Mouse (Mus musculus) bone marrow, adult 2 months (tissue): ENCODE measurements around the gene 3425401B19Rik. TPM values are rescaled to one million over a fixed set of nuclear protein-coding genes. Genes with fewer than 3 reads are reported as not detected.

Experiments
- H3K27ac ChIP-seq: fragments of 200-500 bp; 2 replicates; pipeline ENCODE4 v1.5.1; 2012; ENCODE audit warnings: low read depth, mild to moderate bottlenecking, control low read depth, inconsistent platforms, low read length; ENCODE audit not compliant: control insufficient read depth, poor library complexity, insufficient read depth
- H3K4me1 ChIP-seq: fragments of 200-500 bp; 2 replicates; pipeline ENCODE4 v1.6.1; 2011; ENCODE audit warnings: low read length; ENCODE audit not compliant: control insufficient read depth, insufficient read depth
- H3K4me3 ChIP-seq: fragments of 200-500 bp; replicated peaks from 2 replicates; pipeline ENCODE3; 2011; ENCODE audit warnings: mild to moderate bottlenecking, low read depth, low read length, control low read depth; ENCODE audit not compliant: control insufficient read depth
- CTCF ChIP-seq: fragments of 200-500 bp; IDR thresholded peaks from 2 replicates; pipeline ENCODE4 v1.5.1; 2011; ENCODE audit warnings: low read length, control low read depth; ENCODE audit not compliant: control insufficient read depth, insufficient read depth
- POLR2A ChIP-seq: fragments of 200-500 bp; IDR thresholded peaks from 2 replicates; pipeline ENCODE4 v1.6.1; 2011; ENCODE audit warnings: low read depth, mild to moderate bottlenecking, control low read depth, low read length, borderline replicate concordance; ENCODE audit not compliant: control insufficient read depth
- WGBS: fragments of 180-500 bp; shearing (Covaris S2); methylation state at CpG from one replicate; pipeline ENCODE4 v1.1.7; 2018; 5-methylcytosine and 5-hydroxymethylcytosine counted together
- polyA plus RNA-seq: library from polyadenylated mRNA; stranded (reverse); fragments of >200 nt; gene quantifications from 2 replicates; pipeline ENCODE4 v1.2.4, GENCODE M21; 2011; ENCODE audit warnings: low replicate concordance; ENCODE audit not compliant: missing spikeins, insufficient read depth, insufficient read length

Gene 3425401B19Rik
- polyA plus RNA-seq, 1 experiment: not detected

- 90% methylated on average over 12 of the region's 12 CpGs for WGBS
Measured at GRCm38 (mm10) chr14:32682536-32682935, 2.6 kb downstream of the 3425401B19Rik start.

GRCm38 (mm10) chr14:32681603-32682002 lies 3.5 kb downstream of the 3425401B19Rik start:
- no peak for TF ChIP-seq CTCF
- no peak for TF ChIP-seq POLR2A
- Histone ChIP-seq H3K27ac (no peak overlapping the region), H3K4me3 (no peak overlapping the region), H3K4me1 (no peaks in the 10 kb centered on the region)
- 73% methylated on average over 3 of the region's 3 CpGs for WGBS

More at GRCm38 (mm10) chr14:32682536-32682935, 2.6 kb downstream of the 3425401B19Rik start:
- no peak overlapping the region for H3K4me3 ChIP-seq
- no peak overlapping the region for H3K27ac ChIP-seq
- TF ChIP-seq CTCF: no peak
- no peak for TF ChIP-seq POLR2A
- H3K4me1 ChIP-seq: no peaks in the 10 kb centered on the region

- Histone ChIP-seq H3K4me3 (no peak overlapping the region), H3K27ac (no peak overlapping the region)
- WGBS: 70% methylated on average over 3 of the region's 3 CpGs
Measured at GRCm38 (mm10) chr14:32678565-32678964, 6.5 kb downstream of the 3425401B19Rik start.

GRCm38 (mm10) chr14:32673178-32673577 lies 11.9 kb downstream of the 3425401B19Rik start:
- H3K4me3 ChIP-seq: no peak overlapping the region
- 48% methylated on average over 3 of the region's 3 CpGs for WGBS
- no peak overlapping the region for H3K27ac ChIP-seq
- TF ChIP-seq POLR2A (no peak), CTCF (no peak)
- H3K4me1 ChIP-seq: no peaks in the 10 kb centered on the region

More at GRCm38 (mm10) chr14:32678565-32678964, 6.5 kb downstream of the 3425401B19Rik start:
- TF ChIP-seq POLR2A: no peak
- TF ChIP-seq CTCF: no peak
- H3K4me1 ChIP-seq: no peaks in the 10 kb centered on the region

- H3K4me1 ChIP-seq: no peaks in the 10 kb centered on the region
- 80% methylated on average over 6 of the region's 6 CpGs for WGBS
- no peak overlapping the region for H3K4me3 ChIP-seq
- H3K27ac ChIP-seq: no peak overlapping the region
- no peak for TF ChIP-seq POLR2A
- no peak for TF ChIP-seq CTCF
Measured at GRCm38 (mm10) chr14:32663099-32663498, 22.0 kb downstream of the 3425401B19Rik start.

GRCm38 (mm10) chr14:32659781-32660180 lies 25.3 kb downstream of the 3425401B19Rik start:
- WGBS: 74% methylated on average over 9 of the region's 9 CpGs
- H3K4me1 ChIP-seq: no peaks in the 10 kb centered on the region
- H3K4me3 ChIP-seq: no peak overlapping the region
- TF ChIP-seq POLR2A (no peak), CTCF (no peak)
- no peak overlapping the region for H3K27ac ChIP-seq

GRCm38 (mm10) chr14:32638485-32638884 lies 46.6 kb downstream of the 3425401B19Rik start:
- 38% methylated on average over 2 of the region's 2 CpGs for WGBS
- no peak for TF ChIP-seq POLR2A
- no peak for TF ChIP-seq CTCF

GRCm38 (mm10) chr14:32634015-32634682 lies 50.9 kb downstream of the 3425401B19Rik start:
- Histone ChIP-seq H3K27ac (no peak overlapping the region), H3K4me3 (no peak overlapping the region), H3K4me1 (no peaks in the 10 kb centered on the region)
- TF ChIP-seq POLR2A: no peak
- TF ChIP-seq CTCF: no peak
- 23% methylated on average over 11 of the region's 11 CpGs for WGBS

More at GRCm38 (mm10) chr14:32638485-32638884, 46.6 kb downstream of the 3425401B19Rik start:
- Histone ChIP-seq H3K4me3 (no peak overlapping the region), H3K27ac (no peak overlapping the region), H3K4me1 (no peaks in the 10 kb centered on the region)
